Mouse (Mus musculus): ENCODE measurements around the gene Olfr1036.
"Not testable (repeated sequence)": the region's sequence is repeated elsewhere in the genome, so short reads cannot be mapped to it uniquely, and the experiment has no call there.

The Olfr1036 gene

GRCm38 (mm10) chr2:86073692-86074091 is at the start of gene Olfr1036:
TSS of gene Olfr1036 (plus strand) at chr2:86073992.
- DNase-seq = not testable (repeated sequence)

- DNase-seq = no peak
These were observed 28.2 kb upstream of the Olfr1036 start, which contains the start of gene Olfr1034 for GRCm38 (mm10) chr2:86045561-86045960. TSS of gene Olfr1034 (plus strand) at chr2:86045861.

DNA sequence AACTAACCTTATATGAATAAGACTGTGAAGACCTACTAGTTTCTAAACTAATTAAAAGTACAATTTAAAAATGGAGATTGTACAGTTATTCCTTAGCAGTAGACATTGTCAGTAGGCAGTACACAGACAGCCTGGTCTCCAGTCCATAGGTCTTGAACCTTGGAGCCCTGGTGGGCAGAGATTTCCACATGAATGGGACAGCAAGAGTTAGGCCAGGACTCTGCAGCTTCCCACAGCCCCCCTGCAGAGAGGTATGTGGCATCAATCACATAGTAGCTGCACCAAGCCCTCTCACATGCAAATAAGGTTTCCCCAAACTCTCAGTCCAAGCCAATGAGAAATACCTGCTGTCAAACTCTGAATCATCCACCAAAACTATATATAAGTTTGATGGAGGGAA is 23.0 kb upstream of the Olfr1036 start:
- DNase-seq = not testable (repeated sequence)

DNA sequence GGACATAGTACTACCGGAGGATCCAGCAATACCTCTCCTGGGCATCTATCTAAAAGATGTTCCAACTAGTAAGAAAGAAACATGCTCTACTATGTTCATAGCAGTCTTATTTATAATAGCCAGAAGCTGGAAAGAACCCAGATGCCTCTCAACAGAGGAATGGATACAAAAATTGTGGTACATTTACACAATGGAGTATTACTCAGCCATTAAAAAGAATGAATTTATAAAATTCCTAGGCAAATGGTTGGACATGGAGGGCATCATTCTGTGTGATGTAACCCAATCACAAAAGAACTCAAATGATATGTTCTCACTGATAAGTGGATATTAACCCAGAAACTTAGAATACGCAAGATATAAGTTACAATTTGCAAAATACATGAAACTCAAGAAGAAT is 10.0 kb upstream of the Olfr1036 start:
- DNase-seq = not testable (repeated sequence)

DNA sequence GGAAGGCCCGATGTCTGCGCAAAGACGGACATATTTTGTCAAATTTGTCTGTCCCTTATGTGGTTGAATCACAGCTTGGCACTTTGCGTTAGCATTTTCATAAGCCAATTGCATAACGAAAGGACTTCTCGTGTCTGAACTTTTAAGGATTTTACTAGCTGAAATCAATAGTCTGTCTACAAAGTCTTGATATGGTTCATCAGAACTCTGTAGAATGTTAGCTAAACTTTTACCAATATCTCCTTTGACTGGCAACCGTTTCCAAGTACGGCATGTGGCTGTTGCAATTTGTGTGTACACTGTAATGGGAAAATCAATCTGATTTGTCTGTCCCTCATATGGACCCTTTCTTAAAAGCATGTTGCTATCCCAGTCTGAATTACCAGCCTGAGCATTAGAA is 3.6 kb upstream of the Olfr1036 start:
- DNase-seq = no peak

DNA sequence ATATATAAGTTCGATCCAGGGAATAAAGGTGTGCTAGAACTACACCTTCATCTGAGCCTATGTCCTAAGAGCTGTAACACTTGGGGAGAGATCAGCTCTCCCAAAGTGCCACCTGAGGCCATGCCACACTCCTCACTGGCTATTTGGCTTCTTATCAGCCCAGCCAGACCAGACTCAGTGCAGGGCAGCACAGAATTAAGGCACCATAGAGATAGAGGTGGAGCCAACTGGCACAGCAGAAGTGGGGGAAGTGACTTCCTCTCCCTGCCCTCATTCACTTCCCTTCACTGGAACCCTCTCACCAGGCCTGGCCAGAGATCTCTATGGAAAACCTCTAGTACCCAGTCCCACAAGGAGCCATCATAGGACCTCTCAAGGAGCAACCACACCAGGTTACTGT is 6.7 kb downstream of the Olfr1036 start:
- DNase-seq = not testable (repeated sequence)

- DNase-seq = no peak
These were observed 13.5 kb downstream of the Olfr1036 start, which contains the start of gene Olfr1037 for GRCm38 (mm10) chr2:86087285-86087684. TSS of gene Olfr1037 (minus strand) at chr2:86087385.
